29 mouse cellular contexts compared by ENCODE assay signal in the genomic region with DNA sequence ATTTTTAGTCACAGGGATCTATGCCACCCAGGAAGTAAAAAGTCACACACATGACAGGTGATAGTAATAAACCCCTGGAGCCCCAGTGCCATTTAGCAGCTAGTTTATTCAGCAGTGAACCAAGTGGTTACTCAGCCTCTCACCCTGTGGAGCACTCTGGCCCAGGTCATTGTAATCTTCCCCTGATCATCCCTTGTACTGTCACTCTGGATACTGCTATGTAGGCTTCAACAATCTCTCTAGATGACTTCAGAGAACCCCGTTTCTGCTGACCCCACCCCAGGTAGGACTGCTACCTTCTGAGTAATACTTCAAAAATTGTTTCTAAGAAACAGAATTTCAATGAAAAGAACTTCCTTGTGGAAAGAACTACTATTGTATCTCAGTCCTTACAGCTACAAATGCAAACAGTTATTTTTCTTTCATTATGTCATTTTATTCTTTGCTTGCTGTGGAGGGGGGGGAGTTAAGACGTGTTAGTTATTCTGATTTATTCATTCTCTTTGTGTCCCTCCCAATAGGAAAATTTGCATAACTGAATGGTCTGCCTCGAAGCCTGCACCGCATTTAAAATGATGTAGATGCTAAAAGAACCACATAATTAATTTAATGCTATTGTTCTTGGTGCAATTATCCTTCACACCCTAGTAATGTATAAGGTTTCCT.
DNase-seq lines count a peak whose midpoint lies in the region; ATAC-seq and TF ChIP-seq lines count a peak whose summit lies in the region.
"Had no signal": no experiment of that assay in that cellular context is flagged by ENCODE, and none has a peak within 500 bp of the region (broad histone marks: within the 10 kb centered on the region; RNA-seq: fewer than 3 reads in every experiment).

No protein-coding gene starts in this region.

- H3K4me1 ChIP-seq in forebrain, embryonic 12.5 days: no peaks in the 10 kb centered on the region
- no peaks in the 10 kb centered on the region for H3K4me1 ChIP-seq in forebrain, embryonic 10.5 days
- no peaks in the 10 kb centered on the region for H3K4me1 ChIP-seq in midbrain, embryonic 14.5 days (ENCODE audit: control insufficient read depth, insufficient read depth, low read length)
- no peaks in the 10 kb centered on the region for H3K4me1 ChIP-seq in midbrain, embryonic 16.5 days (ENCODE audit: control insufficient read depth, insufficient read depth, low read length)
- 0 out of 2 replicates have a peak, but pooled peaks cover 3% of the 10 kb centered on the region for H3K4me1 ChIP-seq in forebrain, embryonic 15.5 days
- H3K4me1 ChIP-seq: embryonic facial prominence, embryonic 12.5 days; embryonic facial prominence, embryonic 15.5 days; heart, embryonic 13.5 days; hindbrain, embryonic 12.5 days; intestine, embryonic 15.5 days had no signal

- no peaks in the 10 kb centered on the region for H3K27me3 ChIP-seq in forebrain, embryonic 12.5 days
- H3K27me3 ChIP-seq in forebrain, embryonic 10.5 days (ENCODE audit: poor library complexity, severe bottlenecking): peaks cover 18% of the 10 kb centered on the region
- H3K27me3 ChIP-seq in midbrain, embryonic 14.5 days (ENCODE audit: control insufficient read depth, insufficient read depth, low read length): no peaks in the 10 kb centered on the region
- no peaks in the 10 kb centered on the region for H3K27me3 ChIP-seq in midbrain, embryonic 16.5 days (ENCODE audit: control insufficient read depth, insufficient read depth, low read depth, low read length)
- H3K27me3 ChIP-seq in forebrain, embryonic 15.5 days: no peaks in the 10 kb centered on the region
- H3K27me3 ChIP-seq: CH12.LX; embryonic facial prominence, embryonic 12.5 days; embryonic facial prominence, embryonic 15.5 days; heart, embryonic 13.5 days; hindbrain, embryonic 12.5 days; intestine, embryonic 15.5 days had no signal

- no peak overlapping the region for H3K4me2 ChIP-seq in forebrain, embryonic 12.5 days
- H3K4me2 ChIP-seq in midbrain, embryonic 14.5 days (ENCODE audit: low read length): no peak overlapping the region
- no peak overlapping the region for H3K4me2 ChIP-seq in midbrain, embryonic 16.5 days (ENCODE audit: low read length)
- no peak overlapping the region for H3K4me2 ChIP-seq in forebrain, embryonic 15.5 days (replicated peaks)
- H3K4me2 ChIP-seq: embryonic facial prominence, embryonic 12.5 days; embryonic facial prominence, embryonic 15.5 days; heart, embryonic 13.5 days; hindbrain, embryonic 12.5 days; intestine, embryonic 15.5 days had no signal

- no peaks in the 10 kb centered on the region for H3K36me3 ChIP-seq in forebrain, embryonic 12.5 days (replicated peaks)
- no peaks in the 10 kb centered on the region for H3K36me3 ChIP-seq in forebrain, embryonic 10.5 days (replicated peaks)
- H3K36me3 ChIP-seq in midbrain, embryonic 14.5 days (ENCODE audit: control insufficient read depth, insufficient read depth, low read length): no peaks in the 10 kb centered on the region
- no peaks in the 10 kb centered on the region for H3K36me3 ChIP-seq in midbrain, embryonic 16.5 days (ENCODE audit: control insufficient read depth, insufficient read depth, low read length)
- no peaks in the 10 kb centered on the region for H3K36me3 ChIP-seq in forebrain, embryonic 15.5 days
- H3K36me3 ChIP-seq: embryonic facial prominence, embryonic 12.5 days; embryonic facial prominence, embryonic 15.5 days; G1E; heart, embryonic 13.5 days; hindbrain, embryonic 12.5 days; intestine, embryonic 15.5 days had no signal

- DNase-seq in forebrain, embryonic 10.5 days (ENCODE audit: extremely low spot score, low spot score): no peak
- peak; percentile 6 for DNase-seq in midbrain, embryonic 14.5 days
- DNase-seq in frontal cortex, postnatal 36 days (ENCODE audit: low spot score in 2 of 2): no peak
- DNase-seq in left cerebral cortex, adult 2 months (ENCODE audit: extremely low spot score in 1 of 2, low spot score in 2 of 2): no peak
- DNase-seq: adrenal gland, postnatal 10 days; adrenal gland, postnatal 36 days; B cell, adult 2 months; cerebellum, adult 11 months; cerebellum, adult 2 months; cerebellum, adult 9-11 months; cerebellum, postnatal 25 days; gastrocnemius, adult 2 months; gastrocnemius, postnatal 14 days; heart, adult 18-20 months; heart, postnatal 14 days; heart, postnatal 4 days; kidney, adult 11 months had no signal

- TF ChIP-seq CTCF in left cerebral cortex, adult 2 months (IDR thresholded peaks at IDR 0.05): no peak

- H3K4me3 ChIP-seq in forebrain, embryonic 12.5 days (replicated peaks): no peak overlapping the region
- H3K4me3 ChIP-seq in forebrain, embryonic 10.5 days: no peak overlapping the region
- H3K4me3 ChIP-seq in midbrain, embryonic 14.5 days (replicated peaks; ENCODE audit: low read depth, low read length): no peak overlapping the region
- no peak overlapping the region for H3K4me3 ChIP-seq in midbrain, embryonic 16.5 days (ENCODE audit: low read depth, low read length)
- H3K4me3 ChIP-seq in forebrain, embryonic 15.5 days: no peak overlapping the region
- H3K4me3 ChIP-seq in left cerebral cortex, adult 2 months: no peak overlapping the region
- H3K4me3 ChIP-seq: embryonic facial prominence, embryonic 12.5 days; embryonic facial prominence, embryonic 15.5 days; gastrocnemius, adult 2 months; heart, embryonic 13.5 days; hindbrain, embryonic 12.5 days; intestine, embryonic 15.5 days had no signal

- no peak overlapping the region for H3K27ac ChIP-seq in forebrain, embryonic 12.5 days
- no peak overlapping the region for H3K27ac ChIP-seq in forebrain, embryonic 10.5 days
- no peak overlapping the region for H3K27ac ChIP-seq in midbrain, embryonic 14.5 days (replicated peaks; ENCODE audit: low read depth, low read length)
- no peak overlapping the region for H3K27ac ChIP-seq in midbrain, embryonic 16.5 days (ENCODE audit: low read length)
- no peak overlapping the region for H3K27ac ChIP-seq in forebrain, embryonic 15.5 days (replicated peaks)
- H3K27ac ChIP-seq in left cerebral cortex, adult 2 months: no peak overlapping the region
- H3K27ac ChIP-seq: embryonic facial prominence, embryonic 12.5 days; embryonic facial prominence, embryonic 15.5 days; gastrocnemius, adult 2 months; heart, embryonic 13.5 days; hindbrain, embryonic 12.5 days; intestine, embryonic 15.5 days had no signal

- H3K9ac ChIP-seq in forebrain, embryonic 12.5 days: no peak overlapping the region
- no peak overlapping the region for H3K9ac ChIP-seq in midbrain, embryonic 14.5 days (replicated peaks; ENCODE audit: low read length)
- H3K9ac ChIP-seq in midbrain, embryonic 16.5 days (ENCODE audit: low read depth, low read length): no peak overlapping the region
- no peak overlapping the region for H3K9ac ChIP-seq in forebrain, embryonic 15.5 days (replicated peaks)
- H3K9ac ChIP-seq: embryonic facial prominence, embryonic 12.5 days; embryonic facial prominence, embryonic 15.5 days; heart, embryonic 13.5 days; hindbrain, embryonic 12.5 days; intestine, embryonic 15.5 days had no signal

- H3K9me3 ChIP-seq in forebrain, embryonic 12.5 days: no peaks in the 10 kb centered on the region
- H3K9me3 ChIP-seq in forebrain, embryonic 10.5 days: no peaks in the 10 kb centered on the region
- H3K9me3 ChIP-seq in midbrain, embryonic 14.5 days (ENCODE audit: control insufficient read depth, low read length): no peaks in the 10 kb centered on the region
- no peaks in the 10 kb centered on the region for H3K9me3 ChIP-seq in midbrain, embryonic 16.5 days (replicated peaks; ENCODE audit: control insufficient read depth, low read length, poor library complexity, severe bottlenecking)
- no peaks in the 10 kb centered on the region for H3K9me3 ChIP-seq in forebrain, embryonic 15.5 days
- H3K9me3 ChIP-seq: embryonic facial prominence, embryonic 12.5 days; embryonic facial prominence, embryonic 15.5 days; G1E; heart, embryonic 13.5 days; hindbrain, embryonic 12.5 days; intestine, embryonic 15.5 days had no signal

- peak; percentile 17; the same call in 1 of the 2 replicates for ATAC-seq in forebrain, embryonic 12.5 days (ENCODE audit: low FRiP score)
- ATAC-seq in midbrain, embryonic 14.5 days (ENCODE audit: low FRiP score, low TSS enrichment): no peak
- no peak for ATAC-seq in midbrain, embryonic 16.5 days
- peak; percentile 87 for ATAC-seq in forebrain, embryonic 15.5 days (replicated peaks)
- ATAC-seq: hindbrain, embryonic 16.5 days; intestine, embryonic 15.5 days; Patski had no signal

- WGBS in forebrain, embryonic 12.5 days: 35% methylated on average over 4 of the region's 4 CpGs
- WGBS in forebrain, embryonic 10.5 days: 58% methylated on average over 4 of the region's 4 CpGs
- WGBS in midbrain, embryonic 14.5 days: 37% methylated on average over 4 of the region's 4 CpGs
- WGBS in midbrain, embryonic 16.5 days: 34% methylated on average over 4 of the region's 4 CpGs
- WGBS in forebrain, embryonic 15.5 days: 28% methylated on average over 4 of the region's 4 CpGs

- intact Hi-C loops in left cerebral cortex, adult 2 months (cut with DNase I): no loop called here

Comparison
In these comparisons a context has a peak if more than half of its experiments do, and no peak if none do; other contexts are left out.
1. ATAC-seq: peak in forebrain, embryonic 12.5 days (single experiment) and forebrain, embryonic 15.5 days (single experiment); none in midbrain, embryonic 14.5 days (single experiment) and midbrain, embryonic 16.5 days (single experiment).